Mouse (Mus musculus): ENCODE measurements at regions not wholly inside any gene's neighbourhood (a gene's known extent, or its start where the extent isn't known, plus 50 kb on each side); places are given as distances from the start of the nearest gene placed in this dataset.

DNA sequence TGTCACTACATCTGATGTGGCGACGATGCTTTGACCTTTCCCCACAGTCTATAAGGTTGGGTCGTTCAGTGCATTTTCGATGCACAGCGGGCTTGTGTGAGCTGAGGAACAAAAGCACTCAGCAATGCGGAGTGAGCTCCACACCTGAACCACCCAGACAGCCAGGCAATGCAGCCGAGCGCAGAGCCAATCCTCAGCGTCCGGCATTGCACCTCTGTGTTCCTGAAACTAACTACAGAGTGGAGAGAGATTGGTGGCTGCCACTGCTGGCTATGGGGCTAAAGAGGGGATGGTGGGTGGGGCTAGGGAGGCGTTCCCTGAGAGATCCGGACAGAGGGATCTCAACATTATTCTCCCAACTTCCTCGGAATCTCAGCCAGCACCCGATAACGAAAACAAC is 139.1 kb downstream of the Kif26a start:
- TF ChIP-seq POU5F1 (IDR thresholded peaks at IDR 0.05; ENCODE audit: borderline replicate concordance, low read length) (no peak), CTCF (conservative IDR thresholded peaks at IDR 0.05; ENCODE audit: low read length) (no peak)

Measured in E14TG2a.4 (cell line).